Mouse (Mus musculus) liver, embryonic 14.5 days (tissue): Measurements from ENCODE around the gene Epb41l1.

Experiments used
- CTCF ChIP-seq: IDR thresholded peaks from 2 replicates; pipeline ENCODE4 v1.5.1; 2016; ENCODE audit warnings: antibody characterized with exemption, low read depth, control low read depth
- EP300 ChIP-seq: IDR thresholded peaks from 2 replicates; pipeline ENCODE4 v1.6.1; 2016; ENCODE audit warnings: antibody characterized with exemption, low read depth

DNA sequence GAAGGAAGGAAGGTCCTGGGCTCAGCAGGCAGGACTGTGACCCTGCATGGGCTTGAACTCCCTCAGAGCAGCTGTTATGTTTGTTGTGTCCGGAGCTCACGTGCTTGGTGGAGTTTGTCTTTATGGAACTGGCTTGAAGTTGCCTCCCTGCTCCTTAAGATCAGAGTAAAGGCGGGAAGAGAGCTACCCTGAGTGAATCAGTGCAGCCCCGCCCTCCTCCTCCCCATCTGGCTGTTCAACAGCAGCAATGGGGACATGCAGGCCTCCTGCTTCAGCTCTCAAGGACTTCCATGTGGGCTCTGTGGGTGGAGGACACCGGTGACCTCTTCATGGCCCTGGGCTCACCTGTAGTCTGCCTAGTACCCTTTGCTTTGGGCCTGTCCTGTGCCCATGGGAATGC lies 71.1 kb downstream of the Epb41l1 start:
- no peak for TF ChIP-seq CTCF
- TF ChIP-seq EP300, result no peak
